Mouse (Mus musculus) megakaryocyte, embryonic 14.5 days (primary cell): ENCODE results near the gene Tfr2.

ENCODE experiments used
- FLI1 ChIP-seq: IDR thresholded peaks from 2 replicates; pipeline ENCODE4 v1.6.1; 2012; ENCODE audit warnings: low read length, inconsistent platforms, mixed read lengths
- GATA1 ChIP-seq: IDR thresholded peaks from 3 replicates; pipeline ENCODE4 v1.6.1; 2012; ENCODE audit warnings: mixed read lengths, low read length, inconsistent platforms, borderline replicate concordance

GRCm38 (mm10) chr5:137529221-137529995 lies 40.2 kb upstream of the Tfr2 start:
- TF ChIP-seq GATA1 (no peak), FLI1 (no peak)
